Mouse (Mus musculus): ENCODE data around the gene App. TPM values are rescaled to one million over a fixed set of nuclear protein-coding genes. Genes with fewer than 3 reads are reported as not detected.

The App gene
- polyA plus RNA-seq, 1 experiment, result 59.8 TPM

DNA sequence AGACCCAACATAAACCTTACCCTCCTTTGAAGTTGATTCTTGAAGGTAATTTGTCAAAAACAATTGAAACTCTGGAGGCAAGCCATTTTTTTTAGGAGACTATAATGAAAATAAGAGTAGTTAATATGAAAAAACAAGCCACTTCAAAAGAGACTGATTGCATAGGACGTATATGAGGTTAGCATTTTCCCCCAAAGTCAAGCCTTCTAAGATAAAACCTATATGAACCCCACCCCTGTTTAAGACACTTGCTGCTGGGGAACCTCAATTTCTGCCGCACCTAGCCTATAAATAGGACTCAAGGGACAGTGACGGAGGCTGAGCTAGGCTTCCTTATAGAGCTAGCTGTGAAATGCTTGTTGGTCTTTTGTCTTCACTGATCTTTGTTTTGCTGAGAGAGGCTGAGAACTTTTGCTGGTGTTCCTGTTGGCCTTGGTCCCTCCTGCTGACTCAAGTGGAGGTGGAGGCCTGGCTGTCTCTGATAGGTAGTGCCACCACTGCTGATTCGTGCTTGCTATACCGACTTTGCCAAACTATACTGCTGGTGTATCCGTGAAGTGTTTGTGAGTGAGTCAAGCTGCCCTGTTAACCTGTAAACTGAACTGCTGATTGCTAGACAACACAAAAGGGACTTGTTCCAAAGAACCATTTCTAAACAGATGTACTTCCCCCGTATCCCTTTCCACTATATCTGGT lies 42.6 kb downstream of the App start:
- Histone ChIP-seq H3K4me3 (ENCODE audit: control insufficient read depth, insufficient read depth, low read length) (no peak overlapping the region), H3K27me3 (ENCODE audit: control insufficient read depth, insufficient read depth, low read length) (no peaks in the 10 kb centered on the region), H3K4me1 (replicated peaks; ENCODE audit: control insufficient read depth, insufficient read depth, low read length) (no peaks in the 10 kb centered on the region), H3K27ac (ENCODE audit: control insufficient read depth, insufficient read depth, low read length) (no peak overlapping the region), H3K36me3 (ENCODE audit: control insufficient read depth, insufficient read depth, low read length) (no peaks in the 10 kb centered on the region)
- TF ChIP-seq CTCF (IDR thresholded peaks at IDR 0.05; ENCODE audit: borderline replicate concordance, control insufficient read depth, extremely low read depth, insufficient read depth, low read length, poor library complexity) (no peak), POLR2A (IDR thresholded peaks at IDR 0.05; ENCODE audit: control insufficient read depth, extremely low read depth, insufficient read depth, low read length, poor library complexity) (no peak)
- no peak for DNase-seq
- WGBS, result 91% methylated on average over 7 of the region's 7 CpGs

DNA sequence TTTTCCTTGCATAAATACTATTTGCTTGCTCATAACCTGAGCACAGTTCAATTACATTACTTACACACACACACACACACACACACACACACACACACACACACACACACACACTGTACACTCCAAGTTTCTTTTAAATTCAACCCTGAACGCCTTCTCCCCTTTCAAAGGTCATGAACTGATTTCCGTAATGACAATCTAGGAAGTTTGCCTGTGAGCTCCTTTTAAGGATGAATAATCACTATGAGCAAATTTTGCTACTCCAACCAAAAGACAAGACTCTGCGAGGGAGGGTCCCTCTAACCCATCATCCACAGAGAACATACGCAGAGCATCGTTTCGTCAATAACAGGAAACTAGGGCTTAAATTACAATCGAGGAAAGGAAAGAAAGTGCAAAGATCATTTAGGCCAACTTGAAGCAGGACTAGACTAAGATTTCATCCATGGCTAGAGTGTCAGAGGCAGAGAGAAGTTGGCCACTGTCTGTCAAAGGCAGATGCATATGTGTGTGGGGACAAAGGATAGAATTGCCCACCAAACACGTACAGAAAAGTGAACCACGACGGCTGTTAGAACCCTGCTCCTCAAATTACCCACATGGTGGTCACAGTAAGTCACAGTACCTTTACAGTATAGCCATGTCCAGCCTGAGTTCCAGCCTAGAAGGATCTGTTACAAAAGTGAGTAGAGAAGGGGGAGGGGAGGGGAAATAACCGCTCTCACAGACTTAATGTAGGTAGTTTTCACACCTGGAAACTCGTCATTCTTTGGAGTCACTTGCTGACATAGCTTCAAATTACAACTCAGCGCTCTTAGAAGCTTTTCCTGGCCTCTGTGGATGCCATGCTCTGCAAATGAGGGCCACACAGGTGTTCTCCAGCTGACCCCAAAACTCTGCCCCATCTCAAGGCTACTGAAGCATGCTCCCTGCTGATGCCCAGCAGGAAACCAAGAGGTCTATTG lies 44.6 kb downstream of the App start:
- DNase-seq, result no peak
- no peaks in the 10 kb centered on the region for H3K4me1 ChIP-seq (replicated peaks; ENCODE audit: control insufficient read depth, insufficient read depth, low read length)
- TF ChIP-seq CTCF (IDR thresholded peaks at IDR 0.05; ENCODE audit: borderline replicate concordance, control insufficient read depth, extremely low read depth, insufficient read depth, low read length, poor library complexity), result no peak
- no peak for TF ChIP-seq POLR2A (IDR thresholded peaks at IDR 0.05; ENCODE audit: control insufficient read depth, extremely low read depth, insufficient read depth, low read length, poor library complexity)
- H3K36me3 ChIP-seq (ENCODE audit: control insufficient read depth, insufficient read depth, low read length), result no peaks in the 10 kb centered on the region
- no peak overlapping the region for H3K27ac ChIP-seq (ENCODE audit: control insufficient read depth, insufficient read depth, low read length)
- no peaks in the 10 kb centered on the region for H3K27me3 ChIP-seq (ENCODE audit: control insufficient read depth, insufficient read depth, low read length)
- WGBS, result 85% methylated on average over 13 of the region's 13 CpGs
- no peak overlapping the region for H3K4me3 ChIP-seq (ENCODE audit: control insufficient read depth, insufficient read depth, low read length)

DNA sequence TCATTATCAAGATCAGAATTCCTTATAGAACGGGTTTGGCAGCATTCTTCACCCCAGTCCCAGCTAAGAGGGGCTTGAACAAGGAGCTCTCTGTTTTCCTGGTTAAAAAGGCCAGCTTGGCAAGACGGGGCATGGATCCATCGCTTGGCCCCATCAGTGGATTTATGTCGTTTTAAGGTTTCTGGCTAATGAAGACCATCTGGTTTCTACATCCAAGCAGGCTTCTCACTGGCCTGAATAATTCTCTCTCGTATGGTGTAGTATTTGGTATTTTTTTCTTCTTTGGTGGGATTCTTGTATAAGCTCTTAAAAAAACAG lies 45.3 kb downstream of the App start:
- WGBS, result 84% methylated on average over 5 of the region's 5 CpGs
- no peak overlapping the region for H3K4me3 ChIP-seq (ENCODE audit: control insufficient read depth, insufficient read depth, low read length)
- DNase-seq, result no peak
- no peaks in the 10 kb centered on the region for H3K36me3 ChIP-seq (ENCODE audit: control insufficient read depth, insufficient read depth, low read length)
- no peak overlapping the region for H3K27ac ChIP-seq (ENCODE audit: control insufficient read depth, insufficient read depth, low read length)
- no peaks in the 10 kb centered on the region for H3K4me1 ChIP-seq (replicated peaks; ENCODE audit: control insufficient read depth, insufficient read depth, low read length)
- no peak for TF ChIP-seq CTCF (IDR thresholded peaks at IDR 0.05; ENCODE audit: borderline replicate concordance, control insufficient read depth, extremely low read depth, insufficient read depth, low read length, poor library complexity)
- no peak for TF ChIP-seq POLR2A (IDR thresholded peaks at IDR 0.05; ENCODE audit: control insufficient read depth, extremely low read depth, insufficient read depth, low read length, poor library complexity)
- H3K27me3 ChIP-seq (ENCODE audit: control insufficient read depth, insufficient read depth, low read length), result no peaks in the 10 kb centered on the region

DNA sequence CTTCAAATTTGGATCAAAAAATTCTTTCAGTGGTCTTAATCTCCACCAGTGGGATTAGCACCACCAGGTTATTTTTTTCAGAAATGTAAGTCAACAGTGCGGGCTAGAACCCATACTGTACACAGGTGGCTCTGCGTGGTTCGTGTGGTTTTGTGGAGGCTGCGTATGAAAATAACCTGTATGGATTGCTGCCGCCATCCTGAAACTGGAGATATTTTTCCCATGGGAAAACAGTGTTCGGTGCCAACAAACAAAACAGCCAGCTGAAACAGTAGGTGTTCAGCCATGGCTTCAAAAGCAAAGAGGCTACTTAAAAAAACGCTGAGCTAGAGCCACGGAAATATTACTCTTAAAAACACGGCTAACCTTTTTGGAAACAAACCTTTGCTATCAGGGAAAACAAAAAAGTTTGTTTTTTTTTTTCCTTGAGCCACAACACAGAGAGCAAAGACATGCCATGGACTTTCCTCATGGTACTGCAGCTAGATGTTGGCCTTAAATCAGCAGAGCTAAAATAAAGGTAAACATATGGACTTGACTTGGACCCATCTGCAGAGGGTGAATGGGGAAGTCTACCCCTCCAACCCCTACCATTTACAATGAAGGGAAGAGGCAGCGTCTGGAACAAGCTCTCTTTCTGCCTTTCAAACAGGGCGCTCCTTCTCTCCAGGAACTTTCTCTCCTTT lies 45.8 kb downstream of the App start:
- no peaks in the 10 kb centered on the region for H3K36me3 ChIP-seq (ENCODE audit: control insufficient read depth, insufficient read depth, low read length)
- TF ChIP-seq POLR2A (IDR thresholded peaks at IDR 0.05; ENCODE audit: control insufficient read depth, extremely low read depth, insufficient read depth, low read length, poor library complexity), result no peak
- no peak for TF ChIP-seq CTCF (IDR thresholded peaks at IDR 0.05; ENCODE audit: borderline replicate concordance, control insufficient read depth, extremely low read depth, insufficient read depth, low read length, poor library complexity)
- H3K27me3 ChIP-seq (ENCODE audit: control insufficient read depth, insufficient read depth, low read length), result no peaks in the 10 kb centered on the region
- no peak overlapping the region for H3K27ac ChIP-seq (ENCODE audit: control insufficient read depth, insufficient read depth, low read length)
- DNase-seq, result no peak
- 88% methylated on average over 11 of the region's 11 CpGs for WGBS
- H3K4me3 ChIP-seq (ENCODE audit: control insufficient read depth, insufficient read depth, low read length), result no peak overlapping the region
- H3K4me1 ChIP-seq (replicated peaks; ENCODE audit: control insufficient read depth, insufficient read depth, low read length), result no peaks in the 10 kb centered on the region

DNA sequence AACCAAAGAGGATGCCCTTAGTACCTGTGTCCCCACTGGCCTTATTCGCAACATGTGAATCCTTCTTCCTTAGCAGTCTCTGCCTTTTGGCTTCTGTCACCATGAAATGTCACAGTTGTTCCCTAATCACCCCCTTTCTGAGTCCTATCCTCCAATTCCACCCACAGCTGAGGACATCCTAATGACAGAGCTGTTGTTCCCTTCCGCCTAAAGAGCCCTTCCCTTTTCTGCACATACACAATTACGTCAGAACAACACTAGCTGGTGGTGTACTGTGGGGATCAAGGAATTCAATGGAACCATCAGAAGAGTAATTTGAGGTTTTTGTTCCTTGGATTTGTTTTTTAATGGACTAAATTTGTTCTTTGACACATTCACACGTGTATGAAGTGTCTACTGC lies 48.9 kb downstream of the App start:
- Histone ChIP-seq H3K4me3 (ENCODE audit: control insufficient read depth, insufficient read depth, low read length) (no peak overlapping the region), H3K27ac (ENCODE audit: control insufficient read depth, insufficient read depth, low read length) (no peak overlapping the region), H3K27me3 (ENCODE audit: control insufficient read depth, insufficient read depth, low read length) (no peaks in the 10 kb centered on the region), H3K36me3 (ENCODE audit: control insufficient read depth, insufficient read depth, low read length) (no peaks in the 10 kb centered on the region), H3K4me1 (replicated peaks; ENCODE audit: control insufficient read depth, insufficient read depth, low read length) (no peaks in the 10 kb centered on the region)
- no peak for TF ChIP-seq CTCF (IDR thresholded peaks at IDR 0.05; ENCODE audit: borderline replicate concordance, control insufficient read depth, extremely low read depth, insufficient read depth, low read length, poor library complexity)
- TF ChIP-seq POLR2A (IDR thresholded peaks at IDR 0.05; ENCODE audit: control insufficient read depth, extremely low read depth, insufficient read depth, low read length, poor library complexity), result no peak
- WGBS, result 91% methylated on average over 4 of the region's 4 CpGs
- DNase-seq, result no peak

DNA sequence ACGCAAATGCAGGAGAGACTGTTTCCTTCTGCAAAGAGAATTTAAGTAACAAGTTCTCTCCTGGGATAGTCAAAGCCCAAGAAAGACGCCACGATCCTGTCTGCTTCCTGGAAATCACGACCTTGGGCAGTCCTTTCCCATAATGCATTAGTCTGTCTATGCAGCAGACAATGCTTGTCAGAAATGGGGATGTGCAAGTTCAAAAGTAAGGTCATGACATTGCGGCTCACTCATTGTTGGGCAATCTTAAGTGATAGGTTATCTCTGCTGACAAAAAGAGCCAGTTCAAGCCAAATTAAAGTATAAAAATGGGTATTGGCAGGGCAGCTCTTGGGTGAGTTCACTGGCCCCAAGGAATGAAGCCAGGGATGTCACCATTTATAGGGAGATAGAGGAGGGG lies 51.6 kb downstream of the App start:
- no peaks in the 10 kb centered on the region for H3K27me3 ChIP-seq (ENCODE audit: control insufficient read depth, insufficient read depth, low read length)
- 85% methylated on average over 5 of the region's 5 CpGs for WGBS
- no peaks in the 10 kb centered on the region for H3K36me3 ChIP-seq (ENCODE audit: control insufficient read depth, insufficient read depth, low read length)
- H3K4me1 ChIP-seq (replicated peaks; ENCODE audit: control insufficient read depth, insufficient read depth, low read length), result no peaks in the 10 kb centered on the region
- DNase-seq, result no peak
- TF ChIP-seq CTCF (IDR thresholded peaks at IDR 0.05; ENCODE audit: borderline replicate concordance, control insufficient read depth, extremely low read depth, insufficient read depth, low read length, poor library complexity) (no peak), POLR2A (IDR thresholded peaks at IDR 0.05; ENCODE audit: control insufficient read depth, extremely low read depth, insufficient read depth, low read length, poor library complexity) (no peak)
- H3K4me3 ChIP-seq (ENCODE audit: control insufficient read depth, insufficient read depth, low read length), result no peak overlapping the region
- H3K27ac ChIP-seq (ENCODE audit: control insufficient read depth, insufficient read depth, low read length), result no peak overlapping the region

Measured in thymus, adult 2 months (tissue).